Mouse (Mus musculus) lung, postnatal 0 days (tissue): ENCODE measurements around the gene Gpalpp1. TPM values are rescaled to one million over a fixed set of nuclear protein-coding genes. Genes with fewer than 3 reads are reported as not detected.

Source experiments
- ATAC-seq: fragments of 200-750 bp; cut with Nextera tagmentation; 2 replicates; pipeline ENCODE4 v1.8.0; 2017; ENCODE audit warnings: moderate library complexity
- DNase-seq: peaks from one replicate; pipeline ENCODE4 v3.0.0-alpha.2; 2016; ENCODE audit warnings: low spot score
- H3K27ac ChIP-seq: fragments of 300-500 bp; sonication (generic); 2 replicates; pipeline ENCODE4 v1.5.1; 2014; ENCODE audit warnings: antibody characterized with exemption, mild to moderate bottlenecking, low read length, mixed read lengths
- H3K27me3 ChIP-seq: fragments of 300-500 bp; sonication (generic); replicated peaks from 2 replicates; pipeline ENCODE4 v1.6.1; 2014; ENCODE audit warnings: low read length, mixed read lengths; ENCODE audit not compliant: insufficient read depth
- H3K36me3 ChIP-seq: fragments of 300-500 bp; sonication (generic); 2 replicates; pipeline ENCODE4 v1.6.1; 2014; ENCODE audit warnings: low read length, mixed read lengths; ENCODE audit not compliant: insufficient read depth
- H3K4me1 ChIP-seq: fragments of 300-500 bp; sonication (generic); 2 replicates; pipeline ENCODE4 v1.6.1; 2014; ENCODE audit warnings: antibody characterized with exemption, low read depth, low read length, mixed read lengths; ENCODE audit not compliant: insufficient read depth
- H3K4me2 ChIP-seq: fragments of 300-500 bp; sonication (generic); replicated peaks from 2 replicates; pipeline ENCODE4 v1.6.1; 2014; ENCODE audit warnings: low read depth, mild to moderate bottlenecking, low read length, moderate library complexity, mixed read lengths
- H3K4me3 ChIP-seq: fragments of 300-500 bp; sonication (generic); 2 replicates; pipeline ENCODE4 v1.5.1; 2014; ENCODE audit warnings: low read depth, low read length
- H3K9ac ChIP-seq: fragments of 300-500 bp; sonication (generic); replicated peaks from 2 replicates; pipeline ENCODE4 v1.6.1; 2014; ENCODE audit warnings: low read depth, mild to moderate bottlenecking
- H3K9me3 ChIP-seq: fragments of 300-500 bp; sonication (generic); 2 replicates; pipeline ENCODE4 v1.6.1; 2016; ENCODE audit warnings: low read length, mixed read lengths
- CTCF ChIP-seq: IDR thresholded peaks from 2 replicates; pipeline ENCODE4 v1.5.1; 2016; ENCODE audit warnings: antibody characterized with exemption, mild to moderate bottlenecking
- EP300 ChIP-seq: IDR thresholded peaks from 2 replicates; pipeline ENCODE4 v1.6.1; 2016; ENCODE audit warnings: antibody characterized with exemption, mild to moderate bottlenecking, control low read depth
- WGBS: fragments of 180-500 bp; shearing (Covaris S2); extraction: QIAGEN DNeasy Blood & Tissue Kit; methylation state at CpG from one replicate; pipeline ENCODE4 v1.1.7; 2014; 5-methylcytosine and 5-hydroxymethylcytosine counted together
- polyA plus RNA-seq: library from polyadenylated mRNA; unstranded; fragments of >200 nt; fragmentation: Nextera tagmentation; extraction: Ambion mirVana; gene quantifications from 2 replicates; pipeline ENCODE4 v1.2.1, GENCODE M21; 2015

The Gpalpp1 gene
- polyA plus RNA-seq, 1 experiment from 2014 or later = 7.0 TPM

DNA sequence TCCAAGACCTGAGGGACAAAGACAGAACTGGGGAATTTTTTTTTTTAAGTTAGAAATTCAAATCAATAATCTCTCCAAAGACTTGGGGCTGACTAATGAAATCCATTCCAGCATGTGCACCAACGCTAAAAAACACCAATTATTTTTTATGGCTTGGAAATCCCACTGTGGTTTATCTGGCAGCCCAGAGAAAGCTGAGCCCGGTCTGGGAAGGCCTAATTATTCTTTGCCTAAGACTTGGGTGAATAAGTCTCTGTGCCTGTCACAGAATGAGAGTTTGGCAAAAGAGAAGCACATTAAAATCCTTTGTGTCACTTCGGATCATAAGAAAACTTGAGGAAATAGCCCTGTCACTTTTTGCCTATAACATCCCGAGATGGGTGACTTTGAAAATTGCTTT, 41.3 kb downstream of the Gpalpp1 start:
- Histone ChIP-seq H3K36me3 (no peaks in the 10 kb centered on the region), H3K27me3 (no peaks in the 10 kb centered on the region), H3K9me3 (no peaks in the 10 kb centered on the region), H3K4me3 (no peak overlapping the region), H3K4me1 (no peaks in the 10 kb centered on the region), H3K9ac (no peak overlapping the region), H3K4me2 (no peak overlapping the region), H3K27ac (no peak overlapping the region)
- ATAC-seq (no peak), DNase-seq (no peak)
- 82% methylated on average over 4 of the region's 4 CpGs for WGBS
- TF ChIP-seq EP300 (no peak), CTCF (no peak)

GRCm38 (mm10) chr14:76068296-76068695, 42.3 kb downstream of the Gpalpp1 start:
- Histone ChIP-seq H3K27me3 (no peaks in the 10 kb centered on the region), H3K4me3 (no peak overlapping the region), H3K36me3 (no peaks in the 10 kb centered on the region), H3K9me3 (no peaks in the 10 kb centered on the region), H3K27ac (no peak overlapping the region), H3K4me2 (no peak overlapping the region), H3K4me1 (no peaks in the 10 kb centered on the region), H3K9ac (no peak overlapping the region)
- ATAC-seq = no peak
- DNase-seq = no peak
- TF ChIP-seq CTCF (no peak), EP300 (no peak)
- WGBS = 47% methylated on average over 4 of the region's 4 CpGs

DNA sequence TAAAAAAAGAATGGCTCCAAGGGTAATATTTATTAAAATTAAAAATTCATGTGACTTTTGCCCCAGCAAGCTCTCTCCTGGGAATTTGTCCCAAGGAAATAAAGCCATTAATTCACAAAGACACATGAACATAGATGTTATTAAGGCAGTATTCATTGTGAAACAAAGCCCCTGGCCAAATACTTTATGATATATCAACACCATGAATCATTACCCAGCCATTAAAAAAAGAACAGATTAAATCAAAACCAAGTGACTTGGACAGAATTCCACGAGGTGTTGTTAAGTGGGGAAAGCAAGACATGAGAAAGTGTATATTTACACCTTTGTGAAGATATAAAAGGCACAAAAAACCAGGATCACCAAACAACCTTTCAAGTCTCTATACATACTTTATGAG, 43.3 kb downstream of the Gpalpp1 start:
- Histone ChIP-seq H3K27ac (no peak overlapping the region), H3K36me3 (no peaks in the 10 kb centered on the region), H3K9me3 (no peaks in the 10 kb centered on the region), H3K9ac (no peak overlapping the region), H3K27me3 (no peaks in the 10 kb centered on the region), H3K4me3 (no peak overlapping the region), H3K4me1 (no peaks in the 10 kb centered on the region), H3K4me2 (no peak overlapping the region)
- no peak for ATAC-seq
- TF ChIP-seq EP300 (no peak), CTCF (no peak)
- DNase-seq = no peak
- WGBS = 67% methylated on average over 1 of the region's 1 CpGs

DNA sequence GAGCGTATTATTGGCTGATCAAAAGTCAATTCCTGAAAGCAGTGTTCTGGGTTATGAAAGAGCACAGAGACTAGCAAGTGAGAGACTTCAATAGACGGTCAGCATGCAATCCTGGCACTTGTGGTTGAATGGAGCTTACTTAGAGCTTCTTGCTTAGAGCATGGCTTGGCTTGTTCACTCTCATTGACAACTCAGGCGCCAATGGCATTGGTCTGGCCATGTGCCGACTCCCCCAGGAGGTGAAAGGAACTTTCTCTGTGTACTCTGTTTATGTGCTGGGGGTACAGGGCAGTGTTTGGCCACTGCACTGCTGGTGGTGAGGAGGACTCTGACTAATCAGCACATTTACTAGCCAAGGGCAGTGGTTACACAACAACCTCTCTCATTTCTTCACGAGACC, 51.1 kb downstream of the Gpalpp1 start:
- 57% methylated on average over 5 of the region's 5 CpGs for WGBS
- ATAC-seq = no peak
- DNase-seq = peak; percentile 31
- Histone ChIP-seq H3K27me3 (no peaks in the 10 kb centered on the region), H3K9ac (no peak overlapping the region), H3K4me1 (no peaks in the 10 kb centered on the region), H3K36me3 (no peaks in the 10 kb centered on the region), H3K9me3 (no peaks in the 10 kb centered on the region), H3K4me3 (no peak overlapping the region), H3K4me2 (no peak overlapping the region), H3K27ac (no peak overlapping the region)
- TF ChIP-seq EP300 = no peak
- no peak for TF ChIP-seq CTCF

- no peak for DNase-seq
- ATAC-seq = no peak
- Histone ChIP-seq H3K27ac (no peak overlapping the region), H3K27me3 (no peaks in the 10 kb centered on the region), H3K9me3 (no peaks in the 10 kb centered on the region), H3K4me2 (no peak overlapping the region), H3K36me3 (no peaks in the 10 kb centered on the region), H3K9ac (no peak overlapping the region), H3K4me3 (no peak overlapping the region), H3K4me1 (no peaks in the 10 kb centered on the region)
- TF ChIP-seq EP300 = no peak
- WGBS = 76% methylated on average over 11 of the region's 11 CpGs
Observed at GRCm38 (mm10) chr14:76053726-76054125, 56.8 kb downstream of the Gpalpp1 start.

GRCm38 (mm10) chr14:76051966-76052365, 58.6 kb downstream of the Gpalpp1 start:
- Histone ChIP-seq H3K27ac (no peak overlapping the region), H3K4me3 (no peak overlapping the region), H3K4me2 (no peak overlapping the region), H3K9me3 (no peaks in the 10 kb centered on the region), H3K9ac (no peak overlapping the region), H3K4me1 (no peaks in the 10 kb centered on the region), H3K27me3 (no peaks in the 10 kb centered on the region), H3K36me3 (no peaks in the 10 kb centered on the region)
- WGBS = 69% methylated on average over 7 of the region's 7 CpGs
- ATAC-seq (no peak), DNase-seq (no peak)
- TF ChIP-seq EP300 (no peak), CTCF (no peak)

DNA sequence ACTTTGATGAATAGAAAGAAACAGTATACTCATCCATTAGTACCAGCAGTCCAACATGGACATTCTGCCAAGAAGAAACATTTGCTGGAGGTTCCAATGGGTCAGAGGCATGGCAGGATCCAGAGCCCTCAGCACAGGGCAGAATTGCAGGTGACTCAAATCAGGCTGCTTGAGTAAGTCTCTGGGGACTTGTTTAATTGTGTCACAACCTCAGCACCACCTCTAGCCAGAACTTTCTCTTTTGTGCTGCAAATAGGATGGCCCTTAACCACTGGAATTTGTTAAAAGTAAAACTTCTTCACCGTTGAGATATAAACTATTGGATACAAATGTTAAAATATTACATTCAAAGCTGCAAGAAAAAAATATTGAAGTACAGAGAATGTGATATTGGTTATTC, 64.8 kb downstream of the Gpalpp1 start:
- WGBS = 52% methylated on average over 1 of the region's 1 CpGs
- H3K9me3 ChIP-seq = no peaks in the 10 kb centered on the region

More for the DNA sequence above, 64.8 kb downstream of the Gpalpp1 start:
- ATAC-seq = no peak
- no peaks in the 10 kb centered on the region for H3K4me1 ChIP-seq
- H3K4me3 ChIP-seq = no peak overlapping the region
- no peak for DNase-seq
- H3K9ac ChIP-seq = no peak overlapping the region
- H3K4me2 ChIP-seq = no peak overlapping the region
- no peaks in the 10 kb centered on the region for H3K27me3 ChIP-seq
- H3K36me3 ChIP-seq = no peaks in the 10 kb centered on the region
- TF ChIP-seq CTCF = no peak
- TF ChIP-seq EP300 = no peak
- no peak overlapping the region for H3K27ac ChIP-seq
